Mouse (Mus musculus): ENCODE data around the gene Ankrd44.

DNA sequence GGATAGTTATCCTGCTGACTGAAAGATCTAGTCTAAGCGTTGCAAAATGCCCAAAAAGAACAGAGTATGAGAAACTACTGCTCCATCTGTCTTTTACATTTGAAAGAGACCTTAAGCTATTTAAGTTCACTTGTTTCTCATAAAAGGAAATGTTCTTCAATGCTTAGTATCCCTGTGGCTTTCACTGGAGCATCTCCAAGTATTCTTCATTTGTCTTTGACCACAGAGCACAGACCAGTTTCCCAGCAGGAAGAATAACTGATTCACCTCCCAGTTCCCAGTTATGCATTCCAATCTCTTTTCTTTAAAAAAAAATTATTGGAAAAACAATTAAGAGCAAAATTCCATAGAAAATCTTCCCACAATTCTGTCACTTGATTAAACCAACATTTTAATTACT, 297.1 kb downstream of the Ankrd44 start:
- no peak for TF ChIP-seq CTCF (IDR thresholded peaks at IDR 0.05; ENCODE audit: low read depth, low read length)
- TF ChIP-seq EP300 (IDR thresholded peaks at IDR 0.05; ENCODE audit: insufficient read depth, low read depth, low read length), result no peak

All from ES-Bruce4 (cell line).